Mouse (Mus musculus): ENCODE measurements around the gene Il18r1.

DNA sequence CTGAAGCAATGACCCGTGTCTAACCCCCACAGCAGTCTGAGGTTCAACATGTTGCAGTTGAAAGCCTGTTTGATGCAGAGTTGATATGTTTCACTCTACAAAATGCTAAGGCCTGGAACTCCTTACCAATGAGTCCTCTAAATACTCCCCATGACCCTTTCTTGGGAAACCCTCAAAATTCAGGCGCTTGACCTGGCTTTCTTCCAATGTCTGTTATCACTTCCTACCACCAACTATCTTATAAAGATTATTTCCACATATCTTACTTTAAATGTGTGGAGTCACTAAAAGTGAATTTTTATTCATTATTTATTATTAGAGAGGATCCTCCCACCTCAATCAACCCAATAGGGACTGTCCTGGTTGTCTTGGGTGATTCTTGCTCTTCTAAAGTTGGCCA lies 33.2 kb upstream of the Il18r1 start:
- no peak for TF ChIP-seq TAL1 (IDR thresholded peaks at IDR 0.05; ENCODE audit: low read length)
- no peak for TF ChIP-seq GATA1 (IDR thresholded peaks at IDR 0.05; ENCODE audit: low read length)

All from erythroblast, embryonic 14.5 days (primary cell).